Mouse (Mus musculus): ENCODE data around the gene Cab39.

GRCm38 (mm10) chr1:85853865-85854264 is 60.6 kb downstream of the Cab39 start:
- TF ChIP-seq CTCF (IDR thresholded peaks at IDR 0.05; ENCODE audit: borderline replicate concordance, control insufficient read depth, extremely low read depth, insufficient read depth, low read length, poor library complexity) (no peak), POLR2A (IDR thresholded peaks at IDR 0.05; ENCODE audit: control insufficient read depth, extremely low read depth, insufficient read depth, low read length, poor library complexity) (no peak)
